Mouse (Mus musculus): ENCODE results near the gene Tcp1.
"Not testable (repeated sequence)": the region's sequence is repeated elsewhere in the genome, so short reads cannot be mapped to it uniquely, and the experiment has no call there.

Tcp1 gene

DNA sequence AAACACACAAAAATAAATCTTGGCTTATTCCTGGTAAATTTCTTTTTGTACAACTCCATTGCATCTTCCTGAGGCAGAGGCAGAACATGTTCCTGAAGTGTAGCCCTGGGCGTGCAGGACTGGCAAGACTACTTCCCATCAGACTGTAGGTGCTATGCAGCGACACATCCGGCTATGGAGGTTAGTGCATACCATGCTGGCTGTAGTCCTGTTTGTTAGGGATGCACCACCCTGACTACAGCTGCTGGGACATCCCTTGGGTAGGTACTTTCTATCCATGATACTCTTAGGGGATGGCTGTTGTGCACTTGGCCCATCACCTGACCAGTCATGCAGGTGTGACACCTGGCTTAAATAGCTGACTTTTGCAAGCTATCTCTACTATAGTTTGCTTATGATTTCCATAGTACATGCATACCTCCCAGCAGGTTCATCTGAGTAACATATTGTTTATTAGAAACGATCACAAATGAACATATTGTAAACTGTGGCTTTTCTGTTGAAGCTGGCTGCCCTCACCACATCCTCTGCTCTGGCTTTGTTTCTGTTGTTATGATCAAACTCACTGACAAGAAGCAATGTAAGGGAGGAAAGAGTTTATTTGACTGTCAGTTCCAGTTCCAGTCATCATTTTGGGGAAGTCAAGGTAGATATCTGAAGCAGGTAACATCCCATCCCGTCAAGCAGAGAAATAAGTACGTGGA lies 27.1 kb downstream of the Tcp1 start:
- in situ Hi-C loops (cut with MboI; ENCODE audit: low pct_unique_long_range_greater_than_20kb in 1 of 2, low sequenced_read_pairs in 2 of 2, unreplicated experiment in 1 of 2) = no loop called here

DNA sequence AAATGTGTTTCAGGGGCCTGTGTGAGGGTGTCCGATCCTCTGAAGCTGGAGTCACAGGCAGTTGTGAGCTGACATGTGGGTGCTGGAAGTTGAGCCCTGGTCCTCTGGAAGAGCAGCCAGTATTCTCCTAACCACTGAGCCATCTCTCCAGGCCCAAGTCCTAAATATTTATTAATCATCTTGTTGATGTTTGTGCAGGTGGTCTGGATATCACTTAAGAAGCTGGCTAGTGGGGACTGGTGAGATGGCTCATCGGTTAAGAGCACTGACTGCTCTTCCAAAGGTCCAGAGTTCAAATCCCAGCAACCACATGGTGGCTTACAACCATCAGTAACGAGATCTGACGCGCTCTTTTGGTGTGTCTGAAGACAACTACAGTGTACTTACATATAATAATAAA lies 34.2 kb downstream of the Tcp1 start:
- in situ Hi-C loops (cut with MboI; ENCODE audit: low pct_unique_long_range_greater_than_20kb in 1 of 2, low sequenced_read_pairs in 2 of 2, unreplicated experiment in 1 of 2) = no loop called here

DNA sequence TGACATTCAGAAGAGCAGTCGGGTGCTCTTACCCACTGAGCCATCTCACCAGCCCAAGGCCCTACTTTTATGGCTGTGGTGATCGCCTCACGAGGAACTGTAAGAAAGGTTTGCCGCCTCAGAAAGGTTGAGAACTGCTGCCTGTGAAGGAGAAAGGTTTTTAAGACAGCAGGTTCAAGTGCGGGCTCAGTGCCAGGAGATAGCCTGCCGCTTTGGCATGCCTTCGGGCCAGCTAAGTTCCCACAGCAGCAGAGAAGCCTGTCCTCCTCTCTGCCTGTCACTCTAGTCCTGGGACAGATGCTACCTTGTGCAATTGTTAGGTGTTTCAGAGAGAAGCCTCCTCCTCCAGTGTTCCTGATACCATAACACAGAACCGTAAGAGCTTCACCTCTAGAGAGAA lies 41.2 kb downstream of the Tcp1 start:
- in situ Hi-C loops (cut with MboI; ENCODE audit: low pct_unique_long_range_greater_than_20kb in 1 of 2, low sequenced_read_pairs in 2 of 2, unreplicated experiment in 1 of 2) = no loop called here

DNA sequence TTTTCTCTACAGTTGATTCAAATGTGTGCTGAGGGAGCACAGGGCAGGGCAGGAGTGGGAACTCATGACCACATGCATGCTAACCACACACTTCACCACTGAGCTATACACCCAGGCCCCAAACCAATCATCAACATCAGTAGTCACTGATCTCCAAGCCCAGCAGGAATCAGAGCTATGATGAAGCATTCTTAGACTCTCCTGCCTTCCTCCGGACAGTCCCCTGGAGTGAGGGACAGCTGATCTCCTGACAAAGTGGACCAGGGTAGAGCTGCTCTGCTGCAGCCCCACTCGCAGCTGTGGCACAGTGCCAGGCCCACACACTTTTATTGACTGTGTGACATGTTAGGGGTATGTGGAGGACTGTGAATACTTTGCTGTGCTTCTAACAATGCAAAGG lies 43.9 kb downstream of the Tcp1 start:
- in situ Hi-C loops (cut with MboI; ENCODE audit: low pct_unique_long_range_greater_than_20kb in 1 of 2, low sequenced_read_pairs in 2 of 2, unreplicated experiment in 1 of 2) = not testable (repeated sequence)

DNA sequence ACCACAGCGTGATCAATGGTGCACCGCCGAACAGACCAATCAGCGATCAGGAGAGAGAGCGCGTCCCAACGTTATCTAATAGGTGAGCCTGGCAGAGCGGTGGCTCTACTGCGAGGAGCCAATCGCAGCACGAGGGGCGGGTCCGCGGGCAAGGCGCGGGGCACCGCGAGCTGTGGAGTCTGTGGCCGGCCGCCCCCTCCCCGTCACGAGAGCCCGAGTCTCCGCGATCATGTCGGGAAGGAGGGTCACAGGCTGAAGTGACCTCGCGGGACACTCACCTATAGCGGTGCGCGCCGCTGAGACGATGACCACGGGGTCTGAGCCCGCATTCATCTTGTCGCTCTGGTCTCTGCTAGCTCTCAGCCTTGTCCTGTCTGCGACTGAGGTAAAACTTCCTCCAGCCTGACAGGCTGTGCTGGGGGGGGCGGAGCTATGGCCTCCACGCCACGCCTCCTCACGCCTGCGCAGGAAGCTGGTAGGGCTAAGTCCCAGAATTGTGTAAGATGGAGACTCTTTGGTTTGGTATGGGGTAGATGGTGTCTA lies 44.9 kb downstream of the Tcp1 start, which contains the start of gene Acat2:
Gene Acat2 (minus strand): TSS at position 417 of the 543 bp plus-strand sequence.
- in situ Hi-C loops (cut with MboI; ENCODE audit: low pct_unique_long_range_greater_than_20kb in 1 of 2, low sequenced_read_pairs in 2 of 2, unreplicated experiment in 1 of 2) = loop anchor here in 1 of 2 experiments (5.0 kb wide), 1 partner anchor 38 kb away; no protein-coding TSS in a partner anchor

DNA sequence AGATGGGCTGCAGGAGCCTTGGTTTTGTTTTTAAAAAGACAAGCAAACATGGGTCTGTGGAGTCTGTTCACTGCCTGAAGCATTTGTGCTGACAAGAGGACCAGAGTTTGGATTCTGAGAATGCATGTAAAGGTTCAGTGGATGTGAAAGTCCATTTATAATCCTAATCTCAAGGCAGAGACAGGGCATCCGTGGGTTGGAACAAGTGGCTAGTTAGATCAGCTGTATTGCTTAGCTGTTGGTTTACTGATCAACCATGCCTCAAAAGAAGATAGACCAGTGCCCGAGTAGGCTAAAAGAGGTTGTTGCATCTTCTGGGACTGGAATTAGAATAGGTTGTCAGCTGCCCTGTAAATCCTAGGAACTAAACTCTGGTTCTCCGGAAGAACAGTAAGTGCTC lies 48.0 kb downstream of the Tcp1 start:
- in situ Hi-C loops (cut with MboI; ENCODE audit: low pct_unique_long_range_greater_than_20kb in 1 of 2, low sequenced_read_pairs in 2 of 2, unreplicated experiment in 1 of 2) = loop anchor here in 1 of 2 experiments (5.0 kb wide), 1 partner anchor 41 kb away; no protein-coding TSS in a partner anchor

DNA sequence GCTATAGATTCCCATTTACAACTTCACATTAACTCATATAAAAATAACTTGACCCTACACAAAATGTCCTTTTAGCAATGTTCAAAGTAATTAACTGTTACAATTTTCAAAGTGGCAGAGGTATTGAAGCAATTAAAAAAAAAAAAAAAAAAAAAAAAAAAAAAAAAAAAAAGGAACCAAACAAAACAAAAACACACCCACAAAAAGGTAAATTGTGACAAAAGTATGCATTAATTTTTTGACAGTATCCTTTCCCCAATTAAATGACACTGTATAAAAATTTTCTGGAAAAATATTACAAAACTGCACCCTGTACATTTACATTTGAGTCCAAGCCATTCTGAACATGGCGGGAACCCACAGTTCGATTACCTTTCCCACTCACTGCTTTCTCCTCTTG lies 51.7 kb downstream of the Tcp1 start:
- in situ Hi-C loops (cut with MboI; ENCODE audit: low pct_unique_long_range_greater_than_20kb in 1 of 2, low sequenced_read_pairs in 2 of 2, unreplicated experiment in 1 of 2) = no loop called here

DNA sequence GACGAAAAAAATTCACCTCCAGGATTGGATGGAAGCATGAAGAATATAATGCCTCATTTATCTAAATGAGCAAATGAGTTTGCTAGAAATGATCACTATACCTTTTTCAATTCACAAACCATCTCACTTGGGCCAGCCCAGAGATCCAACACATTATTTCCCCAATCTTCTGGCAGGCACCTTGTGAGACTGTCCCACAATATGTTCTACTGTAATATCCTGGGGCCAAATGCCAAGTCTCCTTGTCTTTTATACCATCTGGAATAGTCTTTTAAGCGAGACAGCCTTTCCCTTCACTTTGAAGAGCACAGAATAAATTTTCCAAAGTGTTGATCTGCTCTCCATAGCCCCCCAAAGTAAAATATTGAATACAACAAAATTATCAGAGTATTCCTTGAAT lies 58.4 kb downstream of the Tcp1 start:
- in situ Hi-C loops (cut with MboI; ENCODE audit: low pct_unique_long_range_greater_than_20kb in 1 of 2, low sequenced_read_pairs in 2 of 2, unreplicated experiment in 1 of 2) = no loop called here
